ENCODE assay signal across 12 mouse cellular contexts in genomic region chr4:106101904-106102303, GRCm38 (mm10).
DNase-seq lines count a peak whose midpoint lies in the region; ATAC-seq lines count a peak whose summit lies in the region.
"Had no signal": no experiment of that assay in that cellular context is flagged by ENCODE, and none has a peak within 500 bp of the region (broad histone marks: within the 10 kb centered on the region; RNA-seq: fewer than 3 reads in every experiment).

No protein-coding gene starts in this region.

- no peaks in the 10 kb centered on the region for H3K27me3 ChIP-seq in heart, embryonic 13.5 days (replicated peaks)
- H3K27me3 ChIP-seq in heart, embryonic 10.5 days (ENCODE audit: insufficient read depth, poor library complexity, severe bottlenecking): no peaks in the 10 kb centered on the region
- H3K27me3 ChIP-seq in forebrain, embryonic 13.5 days: no peaks in the 10 kb centered on the region; the same call in 1 of the 2 replicates
- H3K27me3 ChIP-seq in limb, embryonic 15.5 days: no peaks in the 10 kb centered on the region
- H3K27me3 ChIP-seq: heart, embryonic 15.5 days had no signal

- H3K4me2 ChIP-seq in heart, embryonic 13.5 days: no peak overlapping the region
- H3K4me2 ChIP-seq in forebrain, embryonic 13.5 days: peak overlapping the region; percentile 14
- 0 out of 2 replicates have a peak overlapping the region, but pooled peaks have one; percentile 0 for H3K4me2 ChIP-seq in limb, embryonic 15.5 days
- H3K4me2 ChIP-seq: heart, embryonic 15.5 days had no signal

- 38% methylated on average over 5 of the region's 5 CpGs for WGBS in heart, embryonic 13.5 days
- WGBS in heart, embryonic 10.5 days: 49% methylated on average over 5 of the region's 5 CpGs
- 31% methylated on average over 5 of the region's 5 CpGs for WGBS in forebrain, embryonic 13.5 days
- WGBS in limb, embryonic 15.5 days: 23% methylated on average over 5 of the region's 5 CpGs

- no peak overlapping the region for H3K27ac ChIP-seq in heart, embryonic 13.5 days (replicated peaks)
- no peak overlapping the region for H3K27ac ChIP-seq in heart, embryonic 10.5 days
- peak overlapping the region; percentile 81 for H3K27ac ChIP-seq in forebrain, embryonic 13.5 days
- H3K27ac ChIP-seq in limb, embryonic 15.5 days: peak overlapping the region; percentile 69
- H3K27ac ChIP-seq: heart, embryonic 15.5 days; layer of hippocampus, adult 2 months; liver, embryonic 14.5 days had no signal

- peaks cover 19% of the 10 kb centered on the region for H3K4me1 ChIP-seq in heart, embryonic 13.5 days
- peaks cover 10% of the 10 kb centered on the region for H3K4me1 ChIP-seq in heart, embryonic 10.5 days
- H3K4me1 ChIP-seq in forebrain, embryonic 13.5 days: peaks cover 51% of the 10 kb centered on the region
- H3K4me1 ChIP-seq in limb, embryonic 15.5 days: peaks cover 40% of the 10 kb centered on the region

- 0 out of 2 replicates have a peak, but pooled peaks have one; percentile 31 for ATAC-seq in heart, embryonic 13.5 days (ENCODE audit: extremely low read depth, insufficient number of reproducible peaks, low FRiP score, low TSS enrichment)
- no peak for ATAC-seq in forebrain, embryonic 13.5 days
- ATAC-seq in limb, embryonic 15.5 days (ENCODE audit: insufficient number of reproducible peaks, low FRiP score, low TSS enrichment, low read depth): no peak

- H3K9ac ChIP-seq in heart, embryonic 13.5 days: no peak overlapping the region
- no peak overlapping the region for H3K9ac ChIP-seq in forebrain, embryonic 13.5 days
- H3K9ac ChIP-seq in limb, embryonic 15.5 days: no peak overlapping the region
- H3K9ac ChIP-seq: heart, embryonic 15.5 days; liver, embryonic 14.5 days had no signal

- no peaks in the 10 kb centered on the region for H3K9me3 ChIP-seq in heart, embryonic 13.5 days
- H3K9me3 ChIP-seq in heart, embryonic 10.5 days: no peaks in the 10 kb centered on the region
- H3K9me3 ChIP-seq in forebrain, embryonic 13.5 days (replicated peaks): peaks cover 5% of the 10 kb centered on the region
- no peaks in the 10 kb centered on the region for H3K9me3 ChIP-seq in limb, embryonic 15.5 days
- H3K9me3 ChIP-seq: heart, embryonic 15.5 days had no signal

- no peak for DNase-seq in heart, embryonic 10.5 days (ENCODE audit: low spot score)
- peak; percentile 47 for DNase-seq in NIH3T3 (ENCODE audit: low read depth)
- DNase-seq in urinary bladder, postnatal 36 days (ENCODE audit: low spot score in 2 of 2): no peak
- DNase-seq in gastrocnemius, postnatal 4 days (ENCODE audit: low spot score in 2 of 2): no peak
- no peak for DNase-seq in thymus, adult 18-20 months
- DNase-seq: B cell, adult 2 months had no signal

- no peak overlapping the region for H3K4me3 ChIP-seq in heart, embryonic 13.5 days
- H3K4me3 ChIP-seq in heart, embryonic 10.5 days: no peak overlapping the region
- H3K4me3 ChIP-seq in forebrain, embryonic 13.5 days: no peak overlapping the region
- no peak overlapping the region for H3K4me3 ChIP-seq in limb, embryonic 15.5 days
- H3K4me3 ChIP-seq: heart, embryonic 15.5 days; layer of hippocampus, adult 2 months had no signal

- no peaks in the 10 kb centered on the region for H3K36me3 ChIP-seq in heart, embryonic 13.5 days
- H3K36me3 ChIP-seq in heart, embryonic 10.5 days: 0 out of 2 replicates have a peak, but pooled peaks cover 2% of the 10 kb centered on the region
- no peaks in the 10 kb centered on the region for H3K36me3 ChIP-seq in forebrain, embryonic 13.5 days (ENCODE audit: poor library complexity, severe bottlenecking)
- no peaks in the 10 kb centered on the region for H3K36me3 ChIP-seq in limb, embryonic 15.5 days
- H3K36me3 ChIP-seq: heart, embryonic 15.5 days had no signal

Comparison
In these comparisons a context has a peak if more than half of its experiments do, and no peak if none do; other contexts are left out.
1. H3K27ac ChIP-seq: peak in forebrain, embryonic 13.5 days (single experiment) and limb, embryonic 15.5 days (single experiment); none in heart, embryonic 13.5 days (single experiment) and heart, embryonic 10.5 days (single experiment).